Mouse (Mus musculus) hindbrain, embryonic 14.5 days (tissue): ENCODE measurements around the gene Smim13. TPM values are rescaled to one million over a fixed set of nuclear protein-coding genes. Genes with fewer than 3 reads are reported as not detected.

Experiments used
- ATAC-seq: fragments of 200-750 bp; cut with Nextera tagmentation; 2 replicates; pipeline ENCODE4 v1.8.0; 2017; ENCODE audit warnings: moderate number of reproducible peaks, mild to moderate bottlenecking, moderate TSS enrichment, moderate library complexity; ENCODE audit not compliant: low FRiP score
- DNase-seq: peaks from one replicate; pipeline ENCODE4 v3.0.0-alpha.2; 2015; ENCODE audit warnings: low spot score
- H3K27ac ChIP-seq: fragments of 300-500 bp; sonication (generic); 2 replicates; pipeline ENCODE4 v1.5.1; 2014; ENCODE audit warnings: mild to moderate bottlenecking, moderate library complexity
- H3K27me3 ChIP-seq: fragments of 300-500 bp; sonication (generic); 2 replicates; pipeline ENCODE4 v1.6.1; 2014; ENCODE audit warnings: mild to moderate bottlenecking, low read length, mixed read lengths; ENCODE audit not compliant: control insufficient read depth, insufficient read depth
- H3K36me3 ChIP-seq: fragments of 300-500 bp; sonication (generic); replicated peaks from 2 replicates; pipeline ENCODE4 v1.6.1; 2014; ENCODE audit not compliant: control insufficient read depth, insufficient read depth
- H3K4me1 ChIP-seq: fragments of 300-500 bp; sonication (generic); replicated peaks from 2 replicates; pipeline ENCODE4 v1.6.1; 2014; ENCODE audit warnings: antibody characterized with exemption, low read length, mixed read lengths; ENCODE audit not compliant: control insufficient read depth, insufficient read depth
- H3K4me2 ChIP-seq: fragments of 300-500 bp; sonication (generic); replicated peaks from 2 replicates; pipeline ENCODE4 v1.6.1; 2014; ENCODE audit warnings: mild to moderate bottlenecking, moderate library complexity
- H3K4me3 ChIP-seq: fragments of 300-500 bp; sonication (generic); replicated peaks from 2 replicates; pipeline ENCODE4 v1.5.1; 2014; ENCODE audit warnings: mild to moderate bottlenecking, low read length
- H3K9ac ChIP-seq: fragments of 300-500 bp; sonication (generic); 2 replicates; pipeline ENCODE4 v1.6.1; 2014
- H3K9me3 ChIP-seq: fragments of 300-500 bp; sonication (generic); 2 replicates; pipeline ENCODE4 v1.6.1; 2016; ENCODE audit warnings: low read length; ENCODE audit not compliant: control insufficient read depth
- WGBS: fragments of 180-500 bp; shearing (Covaris S2); extraction: QIAGEN DNeasy Blood & Tissue Kit; methylation state at CpG from one replicate; pipeline ENCODE4 v1.1.7; 2014; 5-methylcytosine and 5-hydroxymethylcytosine counted together
- polyA plus RNA-seq: library from polyadenylated mRNA; unstranded; fragments of >200 nt; fragmentation: Nextera tagmentation; extraction: Ambion mirVana; gene quantifications from 2 replicates; pipeline ENCODE4 v1.2.1, GENCODE M21; 2014

Smim13 gene
- polyA plus RNA-seq, 1 experiment from 2014 or later: 28.9 TPM

- H3K27me3 ChIP-seq: no peaks in the 10 kb centered on the region
- no peak overlapping the region for H3K27ac ChIP-seq
- ATAC-seq: no peak
- H3K4me3 ChIP-seq: no peak overlapping the region
- no peak overlapping the region for H3K9ac ChIP-seq
- no peaks in the 10 kb centered on the region for H3K4me1 ChIP-seq
- DNase-seq: no peak
- H3K4me2 ChIP-seq: no peak overlapping the region
- WGBS: 82% methylated on average over 5 of the region's 5 CpGs
- no peaks in the 10 kb centered on the region for H3K36me3 ChIP-seq
- 0 out of 2 replicates have a peak, but pooled peaks cover 4% of the 10 kb centered on the region for H3K9me3 ChIP-seq
Measured at GRCm38 (mm10) chr13:41263304-41264006, 13.8 kb downstream of the Smim13 start.

- Histone ChIP-seq H3K4me3 (no peak overlapping the region), H3K27ac (no peak overlapping the region), H3K4me1 (no peaks in the 10 kb centered on the region), H3K4me2 (0 out of 2 replicates have a peak overlapping the region, but pooled peaks have one; percentile 7), H3K9me3 (0 out of 2 replicates have a peak, but pooled peaks cover 4% of the 10 kb centered on the region), H3K9ac (no peak overlapping the region), H3K36me3 (peaks cover under 1% of the 10 kb centered on the region; the same call in 1 of the 2 replicates), H3K27me3 (no peaks in the 10 kb centered on the region)
- WGBS: 19% methylated on average over 7 of the region's 7 CpGs
- ATAC-seq (peak; percentile 34; the same call in 1 of the 2 replicates), DNase-seq (no peak)
Measured at GRCm38 (mm10) chr13:41267827-41268408, 18.3 kb downstream of the Smim13 start.

GRCm38 (mm10) chr13:41273927-41274650, 24.4 kb downstream of the Smim13 start, which contains the start of gene Gm17364:
Gene Gm17364, minus strand, starts transcription at chr13:41273977.
- H3K27me3 ChIP-seq: no peaks in the 10 kb centered on the region
- H3K4me1 ChIP-seq: no peaks in the 10 kb centered on the region
- H3K9ac ChIP-seq: no peak within 1 kb of the TSS
- 94% methylated on average over 10 of the region's 10 CpGs for WGBS
- no peak within 1 kb of the TSS for H3K4me2 ChIP-seq
- H3K36me3 ChIP-seq: peaks cover 7% of the 10 kb centered on the region; the same call in 1 of the 2 replicates
- ATAC-seq (no peak), DNase-seq (no peak)
- no peak within 1 kb of the TSS for H3K27ac ChIP-seq
- no peaks in the 10 kb centered on the region for H3K9me3 ChIP-seq
- H3K4me3 ChIP-seq: no peak within 1 kb of the TSS

GRCm38 (mm10) chr13:41280696-41281095, 31.1 kb downstream of the Smim13 start:
- no peaks in the 10 kb centered on the region for H3K27me3 ChIP-seq
- H3K4me2 ChIP-seq: no peak overlapping the region
- ATAC-seq: no peak
- no peak overlapping the region for H3K27ac ChIP-seq
- WGBS: 79% methylated on average over 5 of the region's 5 CpGs
- DNase-seq: no peak
- no peak overlapping the region for H3K9ac ChIP-seq
- no peaks in the 10 kb centered on the region for H3K9me3 ChIP-seq
- H3K36me3 ChIP-seq: no peaks in the 10 kb centered on the region
- no peaks in the 10 kb centered on the region for H3K4me1 ChIP-seq
- no peak overlapping the region for H3K4me3 ChIP-seq

- DNase-seq (peak; percentile 92), ATAC-seq (peak; percentile 21; the same call in 1 of the 2 replicates)
- Histone ChIP-seq H3K4me2 (no peak overlapping the region), H3K27me3 (no peaks in the 10 kb centered on the region), H3K27ac (no peak overlapping the region), H3K4me1 (no peaks in the 10 kb centered on the region), H3K36me3 (no peaks in the 10 kb centered on the region), H3K9me3 (no peaks in the 10 kb centered on the region), H3K9ac (no peak overlapping the region), H3K4me3 (no peak overlapping the region)
- 27% methylated on average over 5 of the region's 5 CpGs for WGBS
Measured at GRCm38 (mm10) chr13:41283256-41283655, 33.6 kb downstream of the Smim13 start.

- H3K9me3 ChIP-seq: no peaks in the 10 kb centered on the region
- no peaks in the 10 kb centered on the region for H3K4me1 ChIP-seq
- no peak overlapping the region for H3K4me3 ChIP-seq
- H3K9ac ChIP-seq: no peak overlapping the region
- H3K36me3 ChIP-seq: no peaks in the 10 kb centered on the region
- 67% methylated on average over 4 of the region's 4 CpGs for WGBS
- H3K27ac ChIP-seq: no peak overlapping the region
- H3K27me3 ChIP-seq: no peaks in the 10 kb centered on the region
- no peak overlapping the region for H3K4me2 ChIP-seq
- ATAC-seq (no peak), DNase-seq (no peak)
Measured at GRCm38 (mm10) chr13:41285448-41285847, 35.8 kb downstream of the Smim13 start.

- WGBS: 53% methylated on average over 3 of the region's 3 CpGs
- no peak overlapping the region for H3K9ac ChIP-seq
- peaks cover 1% of the 10 kb centered on the region; the same call in 1 of the 2 replicates for H3K9me3 ChIP-seq
- no peak for ATAC-seq
- no peak for DNase-seq
- no peak overlapping the region for H3K4me2 ChIP-seq
- no peak overlapping the region for H3K4me3 ChIP-seq
- H3K36me3 ChIP-seq: no peaks in the 10 kb centered on the region
- H3K27me3 ChIP-seq: no peaks in the 10 kb centered on the region
- no peaks in the 10 kb centered on the region for H3K4me1 ChIP-seq
- H3K27ac ChIP-seq: no peak overlapping the region
Measured at GRCm38 (mm10) chr13:41286285-41286684, 36.6 kb downstream of the Smim13 start.

- WGBS: 89% methylated on average over 4 of the region's 4 CpGs
- no peak overlapping the region for H3K4me2 ChIP-seq
- DNase-seq (no peak), ATAC-seq (no peak)
- no peak overlapping the region for H3K27ac ChIP-seq
- peaks cover 3% of the 10 kb centered on the region; the same call in 1 of the 2 replicates for H3K9me3 ChIP-seq
- no peak overlapping the region for H3K9ac ChIP-seq
- H3K4me1 ChIP-seq: no peaks in the 10 kb centered on the region
- no peak overlapping the region for H3K4me3 ChIP-seq
- no peaks in the 10 kb centered on the region for H3K36me3 ChIP-seq
- H3K27me3 ChIP-seq: no peaks in the 10 kb centered on the region
Measured at GRCm38 (mm10) chr13:41291466-41291974, 41.9 kb downstream of the Smim13 start.

- Histone ChIP-seq H3K36me3 (no peaks in the 10 kb centered on the region), H3K9ac (no peak overlapping the region), H3K9me3 (peaks cover 3% of the 10 kb centered on the region; the same call in 1 of the 2 replicates), H3K4me2 (no peak overlapping the region), H3K27me3 (no peaks in the 10 kb centered on the region), H3K4me1 (no peaks in the 10 kb centered on the region), H3K4me3 (no peak overlapping the region), H3K27ac (no peak overlapping the region)
- no peak for DNase-seq
- 26% methylated on average over 5 of the region's 5 CpGs for WGBS
- no peak for ATAC-seq
Measured at GRCm38 (mm10) chr13:41293595-41293994, 44.0 kb downstream of the Smim13 start.
